Mouse (Mus musculus) CD4-positive helper T cell, adult 2 months (primary cell): ENCODE data around the gene Ddx60.

ENCODE experiments used
- DNase-seq: peaks from one replicate; pipeline ENCODE4 v3.0.0-alpha.2; 2012; ENCODE audit warnings: low read depth, missing footprints, low spot score

Ddx60 gene

GRCm38 (mm10) chr8:61985703-61986475 lies 58.0 kb downstream of the Ddx60 start:
- no peak for DNase-seq

GRCm38 (mm10) chr8:61989464-61989863 lies 61.6 kb downstream of the Ddx60 start:
- no peak for DNase-seq

GRCm38 (mm10) chr8:61992796-61993195 lies 64.9 kb downstream of the Ddx60 start:
- no peak for DNase-seq

GRCm38 (mm10) chr8:61997125-61997524 lies 69.2 kb downstream of the Ddx60 start:
- DNase-seq: no peak

GRCm38 (mm10) chr8:62014166-62014565 lies 86.3 kb downstream of the Ddx60 start:
- no peak for DNase-seq

GRCm38 (mm10) chr8:62014582-62014981 lies 86.7 kb downstream of the Ddx60 start:
- no peak for DNase-seq

- no peak for DNase-seq
Measured at GRCm38 (mm10) chr8:62034351-62034750, 106.5 kb downstream of the Ddx60 start.

GRCm38 (mm10) chr8:62046809-62047208 lies 118.9 kb downstream of the Ddx60 start:
- no peak for DNase-seq

GRCm38 (mm10) chr8:62060357-62060756 lies 132.5 kb downstream of the Ddx60 start:
- no peak for DNase-seq

- DNase-seq: no peak
Measured at GRCm38 (mm10) chr8:62068305-62068704, 140.4 kb downstream of the Ddx60 start.

- DNase-seq: no peak
Measured at GRCm38 (mm10) chr8:62080195-62080802, 152.4 kb downstream of the Ddx60 start.

- DNase-seq: no peak
Measured at GRCm38 (mm10) chr8:62081804-62082203, 153.9 kb downstream of the Ddx60 start.
